Mouse (Mus musculus) embryonic facial prominence, embryonic 13.5 days (tissue): ENCODE results near the gene Prkca. TPM values are rescaled to one million over a fixed set of nuclear protein-coding genes. Genes with fewer than 3 reads are reported as not detected.

Experiments used
- ATAC-seq: fragments of 200-750 bp; cut with Nextera tagmentation; 2 replicates; pipeline ENCODE4 v1.8.0; 2017; ENCODE audit warnings: low read depth; ENCODE audit not compliant: insufficient number of reproducible peaks, insufficient read depth, low FRiP score, low TSS enrichment
- H3K27ac ChIP-seq: fragments of 300-500 bp; sonication (generic); 2 replicates; pipeline ENCODE4 v1.5.1; 2015; ENCODE audit warnings: moderate library complexity, mild to moderate bottlenecking, inconsistent platforms
- H3K27me3 ChIP-seq: fragments of 300-500 bp; sonication (generic); 2 replicates; pipeline ENCODE4 v1.6.1; 2015; ENCODE audit warnings: mild to moderate bottlenecking, inconsistent platforms
- H3K36me3 ChIP-seq: fragments of 300-500 bp; sonication (generic); 2 replicates; pipeline ENCODE4 v1.6.1; 2015; ENCODE audit warnings: mild to moderate bottlenecking, inconsistent platforms
- H3K4me1 ChIP-seq: fragments of 300-500 bp; sonication (generic); 2 replicates; pipeline ENCODE4 v1.6.1; 2015; ENCODE audit warnings: inconsistent platforms
- H3K4me2 ChIP-seq: fragments of 300-500 bp; sonication (generic); 2 replicates; pipeline ENCODE4 v1.6.1; 2015; ENCODE audit warnings: moderate library complexity, mild to moderate bottlenecking, inconsistent platforms
- H3K4me3 ChIP-seq: fragments of 300-500 bp; sonication (generic); 2 replicates; pipeline ENCODE4 v1.5.1; 2015; ENCODE audit warnings: mild to moderate bottlenecking, inconsistent platforms
- H3K9ac ChIP-seq: fragments of 300-500 bp; sonication (generic); 2 replicates; pipeline ENCODE4 v1.6.1; 2015; ENCODE audit warnings: mild to moderate bottlenecking, inconsistent platforms
- H3K9me3 ChIP-seq: fragments of 300-500 bp; sonication (generic); 2 replicates; pipeline ENCODE4 v1.6.1; 2016; ENCODE audit warnings: inconsistent platforms
- WGBS: fragments of 180-500 bp; shearing (Covaris S2); methylation state at CpG from one replicate; pipeline ENCODE4 v1.1.7; 2015; ENCODE audit warnings: mixed read lengths; 5-methylcytosine and 5-hydroxymethylcytosine counted together
- polyA plus RNA-seq: library from polyadenylated mRNA; unstranded; fragments of >200 nt; fragmentation: Nextera tagmentation; extraction: Ambion mirVana; gene quantifications from 2 replicates; pipeline ENCODE4 v1.2.1, GENCODE M21; 2015

Prkca gene
- polyA plus RNA-seq, 1 experiment from 2014 or later: 10.2 TPM

DNA sequence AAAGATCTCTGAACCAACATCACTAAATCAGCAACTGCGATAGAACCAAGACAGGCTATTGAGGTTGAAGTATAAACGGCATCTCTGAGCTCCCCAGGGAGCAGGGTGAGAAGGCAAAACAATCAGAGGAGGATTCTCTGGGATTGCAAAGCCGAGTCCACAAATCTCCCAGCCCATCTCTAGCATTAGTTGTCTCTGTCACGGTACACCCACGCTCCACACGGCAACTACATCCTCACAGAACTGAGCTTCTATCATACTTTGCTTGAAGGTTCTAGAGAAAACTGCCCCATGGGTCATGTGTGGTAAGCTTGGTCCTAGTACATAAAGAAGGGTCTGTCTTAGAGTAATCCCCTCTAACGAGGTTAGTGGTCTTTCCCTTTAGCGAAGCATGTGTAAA is 280.6 kb downstream of the Prkca start:
- 53% methylated on average over 8 of the region's 8 CpGs for WGBS
- H3K27me3 ChIP-seq: no peaks in the 10 kb centered on the region
- 0 out of 2 replicates have a peak, but pooled peaks cover 6% of the 10 kb centered on the region for H3K4me1 ChIP-seq
- no peak overlapping the region for H3K4me2 ChIP-seq
- ATAC-seq: no peak
- H3K9ac ChIP-seq: no peak overlapping the region
- H3K27ac ChIP-seq: no peak overlapping the region
- no peak overlapping the region for H3K4me3 ChIP-seq
- no peaks in the 10 kb centered on the region for H3K36me3 ChIP-seq
- no peaks in the 10 kb centered on the region for H3K9me3 ChIP-seq

GRCm38 (mm10) chr11:108061571-108062479 is 281.9 kb downstream of the Prkca start:
- no peaks in the 10 kb centered on the region for H3K36me3 ChIP-seq
- H3K4me3 ChIP-seq: no peak overlapping the region
- no peaks in the 10 kb centered on the region for H3K27me3 ChIP-seq
- H3K9me3 ChIP-seq: no peaks in the 10 kb centered on the region
- H3K27ac ChIP-seq: no peak overlapping the region
- H3K4me1 ChIP-seq: 0 out of 2 replicates have a peak, but pooled peaks cover 6% of the 10 kb centered on the region
- 81% methylated on average over 17 of the region's 17 CpGs for WGBS
- H3K9ac ChIP-seq: no peak overlapping the region
- H3K4me2 ChIP-seq: no peak overlapping the region
- no peak for ATAC-seq

DNA sequence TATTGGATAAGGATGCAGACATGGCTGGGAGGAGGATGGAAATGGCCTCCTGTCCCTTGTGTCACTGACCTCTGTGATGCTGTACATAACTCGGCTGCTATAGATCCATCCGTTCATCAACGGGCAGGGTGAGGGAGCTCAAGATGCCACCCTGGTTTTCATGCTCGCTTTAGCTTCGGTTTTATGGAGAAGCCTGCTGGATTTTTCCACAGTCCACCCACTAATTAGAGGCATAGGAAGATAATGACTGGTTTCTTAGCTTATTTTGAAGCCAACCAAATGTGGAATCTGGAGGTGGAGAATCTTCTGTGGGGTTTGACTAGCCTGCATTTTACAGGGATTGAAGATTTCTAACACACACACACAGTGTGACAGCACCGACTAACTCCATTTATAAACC is 286.6 kb downstream of the Prkca start:
- no peak overlapping the region for H3K27ac ChIP-seq
- no peaks in the 10 kb centered on the region for H3K9me3 ChIP-seq
- no peak overlapping the region for H3K9ac ChIP-seq
- no peak overlapping the region for H3K4me3 ChIP-seq
- no peaks in the 10 kb centered on the region for H3K27me3 ChIP-seq
- H3K36me3 ChIP-seq: no peaks in the 10 kb centered on the region
- no peaks in the 10 kb centered on the region for H3K4me1 ChIP-seq
- WGBS: 81% methylated on average over 6 of the region's 6 CpGs
- no peak overlapping the region for H3K4me2 ChIP-seq
- no peak for ATAC-seq

DNA sequence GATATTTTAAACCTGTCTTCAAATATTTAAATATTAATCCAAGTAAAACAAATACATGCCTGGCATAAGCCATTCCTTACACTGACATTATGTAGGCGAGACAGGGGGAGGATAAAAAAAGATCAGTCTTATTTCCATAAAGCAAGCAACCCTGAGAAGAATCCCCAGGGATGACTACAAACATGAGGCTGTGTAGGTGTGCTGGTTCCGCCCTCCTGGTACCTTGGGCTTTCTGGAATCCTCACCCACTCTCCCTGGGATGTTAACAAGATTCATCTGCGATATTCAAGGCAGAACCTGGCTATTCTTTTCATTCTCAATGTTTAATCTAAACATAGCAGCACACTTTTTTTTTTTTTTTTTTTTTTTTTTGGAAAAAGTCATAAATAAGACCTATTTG is 289.1 kb downstream of the Prkca start:
- Histone ChIP-seq H3K4me3 (no peak overlapping the region), H3K27ac (no peak overlapping the region), H3K9ac (no peak overlapping the region), H3K36me3 (no peaks in the 10 kb centered on the region), H3K4me2 (no peak overlapping the region), H3K27me3 (no peaks in the 10 kb centered on the region), H3K9me3 (no peaks in the 10 kb centered on the region), H3K4me1 (peaks cover 3% of the 10 kb centered on the region; the same call in 1 of the 2 replicates)
- no peak for ATAC-seq
- 83% methylated on average over 3 of the region's 3 CpGs for WGBS

DNA sequence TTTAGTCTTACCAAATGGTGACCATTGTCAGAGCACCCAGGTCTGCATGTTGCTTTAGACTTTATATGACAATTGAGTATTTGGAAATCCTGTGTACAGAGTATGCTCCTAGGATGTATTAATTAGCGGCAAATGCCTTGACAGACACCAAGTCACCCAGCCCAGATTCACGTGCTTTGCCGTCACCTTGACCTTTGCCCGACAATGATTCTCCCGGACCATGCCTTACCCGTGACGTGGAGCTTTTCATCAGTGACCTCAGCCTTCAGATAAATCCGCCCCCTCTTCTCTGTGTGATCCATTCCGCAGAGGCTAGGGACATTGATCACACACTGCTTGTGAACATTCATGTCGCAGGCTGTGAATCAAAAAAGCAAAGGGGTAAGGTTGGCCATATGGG is 290.0 kb downstream of the Prkca start:
- H3K27ac ChIP-seq: no peak overlapping the region
- H3K4me3 ChIP-seq: no peak overlapping the region
- no peaks in the 10 kb centered on the region for H3K9me3 ChIP-seq
- H3K36me3 ChIP-seq: no peaks in the 10 kb centered on the region
- H3K4me2 ChIP-seq: no peak overlapping the region
- H3K9ac ChIP-seq: no peak overlapping the region
- no peak for ATAC-seq
- 89% methylated on average over 10 of the region's 10 CpGs for WGBS
- no peaks in the 10 kb centered on the region for H3K27me3 ChIP-seq
- peaks cover 3% of the 10 kb centered on the region; the same call in 1 of the 2 replicates for H3K4me1 ChIP-seq

DNA sequence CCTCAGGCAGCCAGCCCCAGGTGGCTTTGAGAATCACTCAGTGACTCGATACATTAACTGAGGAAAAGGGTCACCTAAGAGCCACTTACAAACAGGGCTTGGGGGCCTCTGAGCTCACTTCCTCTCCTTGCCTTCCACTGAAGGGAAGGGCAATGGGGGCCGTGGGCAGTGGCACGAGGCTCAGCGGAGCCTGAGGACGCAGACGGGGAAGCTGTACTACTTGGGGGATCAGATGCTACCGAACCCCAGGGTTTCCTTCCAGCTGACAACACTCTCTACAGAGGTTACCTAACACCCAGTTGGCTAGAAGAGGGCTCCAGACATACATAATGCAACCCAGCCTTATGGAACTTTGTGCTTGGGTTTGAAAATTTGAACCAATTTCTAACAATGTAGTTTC is 302.1 kb downstream of the Prkca start:
- Histone ChIP-seq H3K9me3 (no peaks in the 10 kb centered on the region), H3K4me1 (peaks cover 18% of the 10 kb centered on the region), H3K4me2 (no peak overlapping the region), H3K4me3 (no peak overlapping the region), H3K27ac (no peak overlapping the region), H3K9ac (no peak overlapping the region), H3K36me3 (no peaks in the 10 kb centered on the region), H3K27me3 (no peaks in the 10 kb centered on the region)
- no peak for ATAC-seq
- 53% methylated on average over 7 of the region's 7 CpGs for WGBS

DNA sequence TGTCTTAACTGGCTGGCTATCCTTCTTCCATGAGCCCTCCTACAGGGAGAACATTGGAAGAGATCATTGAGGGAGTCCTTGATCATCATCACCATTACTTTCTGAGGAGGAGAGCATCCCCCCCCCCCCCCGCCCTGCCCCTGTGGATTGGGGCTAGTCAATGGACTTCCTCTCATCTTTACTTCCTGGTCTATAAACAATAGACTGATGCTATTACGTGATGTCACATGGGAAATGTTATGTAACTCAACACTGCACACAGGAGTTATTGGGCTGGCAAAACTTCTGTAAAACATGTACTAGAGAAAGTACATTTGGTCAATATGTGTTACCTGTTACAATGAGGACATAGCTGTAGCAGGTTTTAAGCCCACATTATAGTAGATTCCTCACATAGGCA is 302.9 kb downstream of the Prkca start:
- no peaks in the 10 kb centered on the region for H3K9me3 ChIP-seq
- no peak overlapping the region for H3K4me3 ChIP-seq
- no peak for ATAC-seq
- H3K27me3 ChIP-seq: no peaks in the 10 kb centered on the region
- 64% methylated on average over 2 of the region's 2 CpGs for WGBS
- no peak overlapping the region for H3K27ac ChIP-seq
- H3K4me1 ChIP-seq: peaks cover 18% of the 10 kb centered on the region
- no peaks in the 10 kb centered on the region for H3K36me3 ChIP-seq
- H3K4me2 ChIP-seq: no peak overlapping the region
- H3K9ac ChIP-seq: no peak overlapping the region

DNA sequence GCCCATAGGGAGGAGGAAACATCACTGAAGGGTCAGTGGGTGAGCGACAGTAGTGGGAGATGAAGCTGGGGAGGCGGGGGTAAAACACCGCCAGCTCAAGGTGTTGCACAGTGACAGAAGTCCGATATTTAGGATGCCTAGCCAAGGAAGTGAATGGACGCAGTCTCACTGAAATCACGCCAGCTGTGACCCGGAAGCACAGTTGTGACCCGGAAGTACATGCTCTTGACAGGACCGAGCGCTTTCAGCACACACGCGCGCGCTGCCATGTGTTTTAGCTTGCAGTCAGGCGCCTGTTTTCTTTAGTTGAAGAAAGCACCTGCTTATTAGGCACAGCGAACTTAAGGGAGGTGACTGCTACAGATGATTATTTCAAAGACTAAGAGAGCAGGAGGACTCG is 304.0 kb downstream of the Prkca start:
- H3K27ac ChIP-seq: no peak overlapping the region
- H3K36me3 ChIP-seq: no peaks in the 10 kb centered on the region
- H3K27me3 ChIP-seq: no peaks in the 10 kb centered on the region
- H3K9me3 ChIP-seq: no peaks in the 10 kb centered on the region
- peaks cover 18% of the 10 kb centered on the region for H3K4me1 ChIP-seq
- no peak overlapping the region for H3K4me2 ChIP-seq
- no peak overlapping the region for H3K9ac ChIP-seq
- whole genome bisulfite sequencing: 89% methylated on average over 17 of the region's 17 CpGs
- H3K4me3 ChIP-seq: no peak overlapping the region
- no peak for ATAC-seq

- Histone ChIP-seq H3K9me3 (no peaks in the 10 kb centered on the region), H3K4me1 (peaks cover 18% of the 10 kb centered on the region), H3K27me3 (no peaks in the 10 kb centered on the region), H3K4me3 (no peak overlapping the region), H3K27ac (no peak overlapping the region), H3K4me2 (no peak overlapping the region), H3K9ac (no peak overlapping the region), H3K36me3 (no peaks in the 10 kb centered on the region)
- ATAC-seq: no peak
- 87% methylated on average over 12 of the region's 12 CpGs for WGBS
These were observed 304.7 kb downstream of the Prkca start for GRCm38 (mm10) chr11:108038989-108039388.

DNA sequence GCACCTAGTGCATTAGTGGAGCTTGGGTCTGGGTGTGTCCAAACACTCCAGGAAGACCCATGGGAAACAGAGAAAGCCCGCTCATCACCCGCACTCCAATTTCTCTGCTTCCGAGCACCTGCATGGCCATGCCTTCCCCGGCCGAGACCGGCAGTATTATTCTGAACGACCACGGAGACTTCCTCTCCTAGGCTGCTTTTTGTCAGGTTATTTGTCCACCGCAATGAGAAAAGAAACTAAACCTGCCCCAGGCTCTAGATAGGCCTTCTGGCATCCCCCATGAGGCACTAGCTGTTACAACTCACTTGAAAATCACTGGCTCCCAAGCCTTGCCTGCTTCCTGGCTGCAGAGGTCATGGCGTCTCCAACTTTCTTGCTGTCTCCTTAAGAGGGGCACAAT is 307.4 kb downstream of the Prkca start:
- no peak overlapping the region for H3K27ac ChIP-seq
- H3K36me3 ChIP-seq: no peaks in the 10 kb centered on the region
- peaks cover 26% of the 10 kb centered on the region for H3K4me1 ChIP-seq
- no peak overlapping the region for H3K9ac ChIP-seq
- H3K4me2 ChIP-seq: no peak overlapping the region
- no peak for ATAC-seq
- H3K4me3 ChIP-seq: no peak overlapping the region
- 91% methylated on average over 10 of the region's 10 CpGs for WGBS
- no peaks in the 10 kb centered on the region for H3K27me3 ChIP-seq
- no peaks in the 10 kb centered on the region for H3K9me3 ChIP-seq

- Histone ChIP-seq H3K4me2 (no peak overlapping the region), H3K27ac (no peak overlapping the region), H3K9ac (no peak overlapping the region), H3K9me3 (no peaks in the 10 kb centered on the region), H3K4me1 (peaks cover 24% of the 10 kb centered on the region), H3K4me3 (no peak overlapping the region), H3K36me3 (no peaks in the 10 kb centered on the region), H3K27me3 (no peaks in the 10 kb centered on the region)
- ATAC-seq: no peak
- WGBS: 81% methylated on average over 5 of the region's 5 CpGs
These were observed 308.0 kb downstream of the Prkca start for GRCm38 (mm10) chr11:108035761-108036160.

DNA sequence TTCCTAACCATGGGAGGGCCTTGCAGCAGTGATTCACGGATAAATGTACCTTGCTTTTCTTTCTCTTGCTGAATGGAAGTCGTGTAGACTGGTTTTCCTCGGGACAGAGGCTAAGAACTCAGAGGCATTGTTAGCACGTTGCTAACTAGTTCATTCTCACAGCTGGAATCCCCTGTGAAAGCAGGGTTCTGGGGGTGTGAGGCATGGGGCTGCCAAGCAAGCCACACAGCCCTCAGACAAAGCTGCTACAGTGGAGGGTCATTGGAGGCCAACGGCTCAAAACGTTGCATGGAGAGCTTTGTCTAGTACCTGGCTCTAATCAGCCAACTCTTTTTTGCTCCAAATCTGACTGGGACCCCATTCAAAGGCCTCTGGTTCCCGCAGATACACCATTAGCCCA is 309.4 kb downstream of the Prkca start:
- Histone ChIP-seq H3K9ac (no peak overlapping the region), H3K27ac (no peak overlapping the region), H3K4me3 (no peak overlapping the region), H3K4me2 (no peak overlapping the region), H3K27me3 (no peaks in the 10 kb centered on the region), H3K36me3 (no peaks in the 10 kb centered on the region), H3K9me3 (no peaks in the 10 kb centered on the region), H3K4me1 (peaks cover 22% of the 10 kb centered on the region)
- no peak for ATAC-seq
- 34% methylated on average over 7 of the region's 7 CpGs for WGBS
